Mouse (Mus musculus): ENCODE measurements at regions not wholly inside any gene's neighbourhood (a gene's known extent, or its start where the extent isn't known, plus 50 kb on each side); places are given as distances from the start of the nearest gene placed in this dataset.

GRCm38 (mm10) chr19:18146494-18146893, 309.1 kb upstream of the Pcsk5 start:
- Histone ChIP-seq H3K9me3 (ENCODE audit: low read length) (no peaks in the 10 kb centered on the region), H3K27me3 (ENCODE audit: insufficient read depth, low read length) (no peaks in the 10 kb centered on the region), H3K4me2 (ENCODE audit: low read depth, low read length) (no peak overlapping the region), H3K9ac (replicated peaks; ENCODE audit: low read length) (no peak overlapping the region), H3K4me1 (ENCODE audit: insufficient read depth, low read length) (no peaks in the 10 kb centered on the region), H3K36me3 (ENCODE audit: insufficient read depth, low read length) (no peaks in the 10 kb centered on the region), H3K4me3 (ENCODE audit: low read length) (no peak overlapping the region), H3K27ac (no peak overlapping the region)
- WGBS: 90% methylated on average over 3 of the region's 3 CpGs
- ATAC-seq (no peak), DNase-seq (ENCODE audit: low spot score) (no peak)
- TF ChIP-seq CTCF (IDR thresholded peaks at IDR 0.05; ENCODE audit: low read depth): no peak

- H3K9ac ChIP-seq (replicated peaks; ENCODE audit: low read length): no peak overlapping the region
- no peak for TF ChIP-seq CTCF (IDR thresholded peaks at IDR 0.05; ENCODE audit: low read depth)
- no peak overlapping the region for H3K4me2 ChIP-seq (ENCODE audit: low read depth, low read length)
- no peaks in the 10 kb centered on the region for H3K27me3 ChIP-seq (ENCODE audit: insufficient read depth, low read length)
- H3K4me3 ChIP-seq (ENCODE audit: low read length): no peak overlapping the region
- no peaks in the 10 kb centered on the region for H3K9me3 ChIP-seq (ENCODE audit: low read length)
- no peaks in the 10 kb centered on the region for H3K36me3 ChIP-seq (ENCODE audit: insufficient read depth, low read length)
- 99% methylated on average over 3 of the region's 3 CpGs for WGBS
- no peaks in the 10 kb centered on the region for H3K4me1 ChIP-seq (ENCODE audit: insufficient read depth, low read length)
- DNase-seq (ENCODE audit: low spot score) (no peak), ATAC-seq (no peak)
- no peak overlapping the region for H3K27ac ChIP-seq
Observed at GRCm38 (mm10) chr19:18130936-18131335, 293.5 kb upstream of the Pcsk5 start.

GRCm38 (mm10) chr19:18128786-18129185, 291.4 kb upstream of the Pcsk5 start:
- Histone ChIP-seq H3K4me3 (ENCODE audit: low read length) (no peak overlapping the region), H3K27ac (no peak overlapping the region), H3K9me3 (ENCODE audit: low read length) (no peaks in the 10 kb centered on the region), H3K27me3 (ENCODE audit: insufficient read depth, low read length) (no peaks in the 10 kb centered on the region), H3K36me3 (ENCODE audit: insufficient read depth, low read length) (no peaks in the 10 kb centered on the region), H3K4me2 (ENCODE audit: low read depth, low read length) (no peak overlapping the region), H3K4me1 (ENCODE audit: insufficient read depth, low read length) (no peaks in the 10 kb centered on the region), H3K9ac (replicated peaks; ENCODE audit: low read length) (no peak overlapping the region)
- DNase-seq (ENCODE audit: low spot score): no peak
- ATAC-seq: no peak
- 88% methylated on average over 2 of the region's 2 CpGs for WGBS
- TF ChIP-seq CTCF (IDR thresholded peaks at IDR 0.05; ENCODE audit: low read depth): no peak

- ATAC-seq: no peak
- Histone ChIP-seq H3K27ac (no peak overlapping the region), H3K4me3 (ENCODE audit: low read length) (no peak overlapping the region), H3K9me3 (ENCODE audit: low read length) (no peaks in the 10 kb centered on the region), H3K4me2 (ENCODE audit: low read depth, low read length) (no peak overlapping the region), H3K36me3 (ENCODE audit: insufficient read depth, low read length) (no peaks in the 10 kb centered on the region), H3K9ac (replicated peaks; ENCODE audit: low read length) (no peak overlapping the region), H3K27me3 (ENCODE audit: insufficient read depth, low read length) (no peaks in the 10 kb centered on the region), H3K4me1 (ENCODE audit: insufficient read depth, low read length) (no peaks in the 10 kb centered on the region)
- 86% methylated on average over 6 of the region's 6 CpGs for WGBS
- no peak for TF ChIP-seq CTCF (IDR thresholded peaks at IDR 0.05; ENCODE audit: low read depth)
- DNase-seq (ENCODE audit: low spot score): no peak
Observed at GRCm38 (mm10) chr19:18106236-18106635, 268.8 kb upstream of the Pcsk5 start.

GRCm38 (mm10) chr19:18104590-18104989, 267.2 kb upstream of the Pcsk5 start:
- Histone ChIP-seq H3K36me3 (ENCODE audit: insufficient read depth, low read length) (no peaks in the 10 kb centered on the region), H3K9ac (replicated peaks; ENCODE audit: low read length) (no peak overlapping the region), H3K4me2 (ENCODE audit: low read depth, low read length) (no peak overlapping the region), H3K27ac (no peak overlapping the region), H3K9me3 (ENCODE audit: low read length) (no peaks in the 10 kb centered on the region), H3K27me3 (ENCODE audit: insufficient read depth, low read length) (no peaks in the 10 kb centered on the region), H3K4me3 (ENCODE audit: low read length) (no peak overlapping the region), H3K4me1 (ENCODE audit: insufficient read depth, low read length) (no peaks in the 10 kb centered on the region)
- DNase-seq (ENCODE audit: low spot score) (peak; percentile 32), ATAC-seq (no peak)
- 90% methylated on average over 2 of the region's 2 CpGs for WGBS
- no peak for TF ChIP-seq CTCF (IDR thresholded peaks at IDR 0.05; ENCODE audit: low read depth)

- no peaks in the 10 kb centered on the region for H3K27me3 ChIP-seq (ENCODE audit: insufficient read depth, low read length)
- no peak overlapping the region for H3K9ac ChIP-seq (replicated peaks; ENCODE audit: low read length)
- H3K4me3 ChIP-seq (ENCODE audit: low read length): no peak overlapping the region
- ATAC-seq (no peak), DNase-seq (ENCODE audit: low spot score) (no peak)
- H3K36me3 ChIP-seq (ENCODE audit: insufficient read depth, low read length): no peaks in the 10 kb centered on the region
- H3K4me2 ChIP-seq (ENCODE audit: low read depth, low read length): no peak overlapping the region
- no peak overlapping the region for H3K27ac ChIP-seq
- no peak for TF ChIP-seq CTCF (IDR thresholded peaks at IDR 0.05; ENCODE audit: low read depth)
- 14% methylated on average over 4 of the region's 4 CpGs for WGBS
- no peaks in the 10 kb centered on the region for H3K4me1 ChIP-seq (ENCODE audit: insufficient read depth, low read length)
- no peaks in the 10 kb centered on the region for H3K9me3 ChIP-seq (ENCODE audit: low read length)
Observed at GRCm38 (mm10) chr19:18101423-18102341, 264.2 kb upstream of the Pcsk5 start.

GRCm38 (mm10) chr19:18083312-18083711, 245.9 kb upstream of the Pcsk5 start:
- Histone ChIP-seq H3K27ac (no peak overlapping the region), H3K36me3 (ENCODE audit: insufficient read depth, low read length) (no peaks in the 10 kb centered on the region), H3K9me3 (ENCODE audit: low read length) (no peaks in the 10 kb centered on the region), H3K9ac (replicated peaks; ENCODE audit: low read length) (no peak overlapping the region), H3K4me3 (ENCODE audit: low read length) (no peak overlapping the region), H3K4me2 (ENCODE audit: low read depth, low read length) (no peak overlapping the region), H3K27me3 (ENCODE audit: insufficient read depth, low read length) (no peaks in the 10 kb centered on the region), H3K4me1 (ENCODE audit: insufficient read depth, low read length) (no peaks in the 10 kb centered on the region)
- TF ChIP-seq CTCF (IDR thresholded peaks at IDR 0.05; ENCODE audit: low read depth): no peak
- DNase-seq (ENCODE audit: low spot score): no peak
- no peak for ATAC-seq
- WGBS: 61% methylated on average over 6 of the region's 6 CpGs
